Mouse (Mus musculus) induced T-regulatory cell, adult 2 months (primary cell): Measurements from ENCODE around the gene Pon2.
A peak's percentile ranks its signal among the peaks of the same experiment; 100 is the strongest.
"Not testable (repeated sequence)": the region's sequence is repeated elsewhere in the genome, so short reads cannot be mapped to it uniquely, and the experiment has no call there.

Experiments
- DNase-seq: peaks from one replicate; pipeline ENCODE4 v3.0.0-alpha.2; 2012; ENCODE audit warnings: low read depth

Gene Pon2

GRCm38 (mm10) chr6:5298092-5298554 is at the start of gene Pon2:
Pon2 (minus strand) TSS chr6:5298455.
- peak; percentile 90 for DNase-seq

- no peak for DNase-seq
Observed at GRCm38 (mm10) chr6:5344255-5344654, 46.0 kb upstream of the Pon2 start.

- DNase-seq: not testable (repeated sequence)
Observed at GRCm38 (mm10) chr6:5339283-5339682, 41.0 kb upstream of the Pon2 start.

GRCm38 (mm10) chr6:5338781-5339180 is 40.5 kb upstream of the Pon2 start:
- DNase-seq: not testable (repeated sequence)

- not testable (repeated sequence) for DNase-seq
Observed at GRCm38 (mm10) chr6:5336016-5336415, 37.8 kb upstream of the Pon2 start.

- DNase-seq: no peak
Observed at GRCm38 (mm10) chr6:5334021-5334420, 35.8 kb upstream of the Pon2 start.

- no peak for DNase-seq
Observed at GRCm38 (mm10) chr6:5332560-5333150, 34.4 kb upstream of the Pon2 start.

- DNase-seq: no peak
Observed at GRCm38 (mm10) chr6:5325122-5325521, 26.9 kb upstream of the Pon2 start.

GRCm38 (mm10) chr6:5324101-5324500 is 25.8 kb upstream of the Pon2 start:
- DNase-seq: not testable (repeated sequence)

GRCm38 (mm10) chr6:5316630-5317029 is 18.4 kb upstream of the Pon2 start:
- DNase-seq: no peak

GRCm38 (mm10) chr6:5315053-5315759 is 17.0 kb upstream of the Pon2 start:
- DNase-seq: no peak

GRCm38 (mm10) chr6:5313951-5314590 is 15.8 kb upstream of the Pon2 start:
- no peak for DNase-seq

GRCm38 (mm10) chr6:5310491-5310890 is 12.2 kb upstream of the Pon2 start:
- no peak for DNase-seq

- DNase-seq: no peak
Observed at GRCm38 (mm10) chr6:5309595-5310197, 11.4 kb upstream of the Pon2 start.

GRCm38 (mm10) chr6:5305926-5306325 is 7.7 kb upstream of the Pon2 start:
- no peak for DNase-seq

GRCm38 (mm10) chr6:5304956-5305355 is 6.7 kb upstream of the Pon2 start:
- no peak for DNase-seq

GRCm38 (mm10) chr6:5300629-5301028 is 2.4 kb upstream of the Pon2 start:
- no peak for DNase-seq

GRCm38 (mm10) chr6:5299561-5299960 is 1.3 kb upstream of the Pon2 start:
- DNase-seq: no peak

GRCm38 (mm10) chr6:5297321-5298091 is 749 bp downstream of the Pon2 start:
- DNase-seq: peak; percentile 91

- no peak for DNase-seq
Observed at GRCm38 (mm10) chr6:5296067-5296466, 2.2 kb downstream of the Pon2 start.

GRCm38 (mm10) chr6:5294659-5295449 is 3.4 kb downstream of the Pon2 start:
- peak; percentile 78 for DNase-seq
